Mouse (Mus musculus): ENCODE measurements around the gene Capn15. TPM values are rescaled to one million over a fixed set of nuclear protein-coding genes. Genes with fewer than 3 reads are reported as not detected.

Capn15 gene
- polyA plus RNA-seq, 1 experiment from 2014 or later = 26.0 TPM

DNA sequence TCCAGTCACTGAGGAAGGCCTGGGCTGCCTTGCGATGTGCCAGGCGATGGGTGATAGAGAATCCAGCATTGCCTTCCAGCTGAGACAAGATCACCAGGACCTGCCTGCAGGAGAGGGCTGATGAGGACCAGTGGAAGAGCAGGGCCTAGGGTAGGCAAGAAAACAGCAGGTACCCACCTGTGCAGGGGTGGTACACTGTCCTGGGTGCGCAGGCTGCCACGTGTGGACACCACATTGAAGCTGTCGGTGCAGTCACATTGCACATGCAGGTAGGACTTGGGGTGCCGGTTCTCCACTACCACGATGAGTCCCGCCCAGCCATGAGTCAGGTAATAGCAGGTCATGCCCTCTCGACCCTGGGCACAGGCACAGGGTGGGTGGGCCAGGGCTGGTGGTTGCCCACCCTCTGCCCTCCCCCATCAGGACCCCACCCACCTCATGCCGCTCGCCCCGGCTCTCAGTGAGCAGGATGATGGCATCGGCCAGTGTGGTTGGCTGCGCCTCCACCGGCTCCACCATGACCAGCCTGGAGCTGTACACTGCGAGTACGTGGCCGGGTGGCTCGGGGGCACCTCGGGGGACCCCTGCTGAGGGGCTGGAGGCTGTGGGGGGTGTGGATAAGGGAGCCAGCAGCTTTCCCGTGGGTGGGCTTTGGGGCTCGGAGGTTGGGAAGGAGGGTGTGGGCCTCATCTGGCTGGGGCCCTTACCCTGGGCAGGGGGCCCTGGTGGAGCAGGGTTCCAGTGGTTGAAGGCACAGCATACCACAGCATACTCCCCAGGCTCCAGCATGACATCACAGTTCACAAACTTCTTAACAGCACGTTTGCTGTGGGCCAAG is 25.7 kb downstream of the Capn15 start:
- 88% methylated on average over 23 of the region's 23 CpGs for WGBS
- H3K4me3 ChIP-seq (ENCODE audit: low read length) = no peak overlapping the region
- H3K9ac ChIP-seq (replicated peaks; ENCODE audit: low read length) = no peak overlapping the region
- H3K27ac ChIP-seq (ENCODE audit: low read length) = no peak overlapping the region
- no peaks in the 10 kb centered on the region for H3K4me1 ChIP-seq (ENCODE audit: insufficient read depth, low read length)
- no peaks in the 10 kb centered on the region for H3K9me3 ChIP-seq (ENCODE audit: low read length)
- H3K4me2 ChIP-seq (replicated peaks; ENCODE audit: low read depth, low read length) = no peak overlapping the region
- no peak for ATAC-seq (ENCODE audit: low FRiP score, low TSS enrichment)
- no peaks in the 10 kb centered on the region for H3K27me3 ChIP-seq (ENCODE audit: insufficient read depth, low read length)
- peaks cover 31% of the 10 kb centered on the region; the same call in 1 of the 2 replicates for H3K36me3 ChIP-seq (ENCODE audit: insufficient read depth, low read length)

DNA sequence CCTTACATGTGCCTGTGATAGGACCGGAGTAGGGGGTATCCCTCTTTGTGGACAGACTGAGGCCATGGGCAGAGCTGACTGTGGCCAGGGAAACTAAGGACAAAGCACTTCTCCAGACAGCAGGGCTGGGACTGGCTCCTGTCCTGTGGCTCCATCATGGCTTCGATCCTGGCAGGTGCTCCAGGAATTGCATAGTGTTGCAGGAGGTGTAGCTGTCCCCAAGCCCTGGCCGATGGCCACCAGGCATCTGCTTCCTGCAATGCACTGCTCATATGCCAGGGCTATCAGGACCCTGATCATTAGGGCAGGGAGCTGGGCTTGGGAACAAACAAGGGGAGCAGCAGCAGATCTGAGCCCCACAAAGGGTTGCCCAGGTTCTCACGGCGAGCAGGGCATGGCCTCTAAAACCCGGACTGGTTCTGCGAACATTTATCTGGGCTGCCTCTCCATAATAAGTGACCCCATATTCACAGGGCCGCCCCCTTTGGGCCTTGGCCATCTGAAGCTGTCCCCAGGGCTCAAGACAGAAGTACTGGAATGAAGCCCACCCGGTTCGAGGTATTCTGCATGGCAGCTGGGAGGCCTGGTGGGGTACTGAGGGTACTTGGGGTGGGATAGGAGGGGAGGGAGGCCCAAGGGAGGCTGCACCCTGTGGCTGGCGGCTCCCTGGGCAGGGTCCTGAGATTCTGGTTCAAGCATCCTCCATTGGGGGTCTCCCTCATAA is 26.7 kb downstream of the Capn15 start:
- ATAC-seq (ENCODE audit: low FRiP score, low TSS enrichment) = no peak
- H3K4me1 ChIP-seq (ENCODE audit: insufficient read depth, low read length) = no peaks in the 10 kb centered on the region
- H3K27ac ChIP-seq (ENCODE audit: low read length) = no peak overlapping the region
- no peaks in the 10 kb centered on the region for H3K9me3 ChIP-seq (ENCODE audit: low read length)
- no peak overlapping the region for H3K9ac ChIP-seq (replicated peaks; ENCODE audit: low read length)
- WGBS = 95% methylated on average over 11 of the region's 11 CpGs
- H3K27me3 ChIP-seq (ENCODE audit: insufficient read depth, low read length) = no peaks in the 10 kb centered on the region
- peaks cover 28% of the 10 kb centered on the region; the same call in 1 of the 2 replicates for H3K36me3 ChIP-seq (ENCODE audit: insufficient read depth, low read length)
- H3K4me2 ChIP-seq (replicated peaks; ENCODE audit: low read depth, low read length) = no peak overlapping the region
- no peak overlapping the region for H3K4me3 ChIP-seq (ENCODE audit: low read length)

DNA sequence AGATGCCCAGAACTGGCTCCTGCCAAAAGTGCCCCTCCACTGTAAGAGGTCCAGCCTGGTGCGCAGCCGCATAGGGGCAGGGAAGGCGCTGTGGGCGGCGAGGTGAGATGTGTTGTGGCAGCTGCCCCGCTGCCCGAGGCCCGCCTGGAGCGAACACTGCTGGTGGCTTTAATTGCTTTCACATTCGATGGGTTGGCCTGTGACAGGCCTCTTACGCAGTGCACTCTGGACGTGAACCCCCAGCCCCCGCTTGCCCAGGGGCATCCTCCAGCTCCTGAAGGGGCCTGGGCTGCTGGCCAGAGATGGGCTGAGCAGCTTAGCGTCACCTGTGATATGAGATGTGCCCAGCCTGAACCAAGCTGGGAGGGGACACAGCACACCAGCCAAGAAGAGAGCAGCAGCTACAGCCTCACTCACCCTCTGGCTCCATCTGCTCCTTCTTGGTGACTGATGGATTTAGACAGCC is 28.0 kb downstream of the Capn15 start:
- Histone ChIP-seq H3K27ac (ENCODE audit: low read length) (no peak overlapping the region), H3K4me1 (ENCODE audit: insufficient read depth, low read length) (no peaks in the 10 kb centered on the region), H3K4me2 (replicated peaks; ENCODE audit: low read depth, low read length) (no peak overlapping the region), H3K9me3 (ENCODE audit: low read length) (no peaks in the 10 kb centered on the region), H3K9ac (replicated peaks; ENCODE audit: low read length) (no peak overlapping the region), H3K4me3 (ENCODE audit: low read length) (no peak overlapping the region), H3K27me3 (ENCODE audit: insufficient read depth, low read length) (peaks cover 9% of the 10 kb centered on the region; the same call in 1 of the 2 replicates), H3K36me3 (ENCODE audit: insufficient read depth, low read length) (peaks cover 19% of the 10 kb centered on the region; the same call in 1 of the 2 replicates)
- ATAC-seq (ENCODE audit: low FRiP score, low TSS enrichment) = no peak
- 79% methylated on average over 14 of the region's 14 CpGs for WGBS

DNA sequence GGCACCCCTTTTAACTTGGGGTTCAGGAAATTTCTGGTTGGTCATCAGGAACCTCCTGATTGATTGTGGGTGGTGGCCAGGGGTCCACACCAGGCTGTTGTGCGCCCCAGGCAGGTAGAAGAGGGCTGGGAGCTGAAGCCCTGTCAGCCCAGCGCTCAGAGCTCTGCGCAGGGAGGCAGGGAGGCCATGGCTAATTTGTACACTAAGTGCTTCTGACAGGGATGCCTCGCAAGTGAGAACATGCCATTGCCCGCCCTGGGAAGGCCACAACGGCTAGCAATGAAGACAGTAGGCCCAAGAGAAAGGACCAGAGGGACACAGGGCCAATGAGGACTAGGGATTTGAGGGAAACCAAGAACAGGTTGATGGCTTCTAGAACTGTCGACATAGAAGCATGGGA is 29.0 kb downstream of the Capn15 start:
- no peaks in the 10 kb centered on the region for H3K9me3 ChIP-seq (ENCODE audit: low read length)
- peaks cover 8% of the 10 kb centered on the region; the same call in 1 of the 2 replicates for H3K4me1 ChIP-seq (ENCODE audit: insufficient read depth, low read length)
- peaks cover 17% of the 10 kb centered on the region; the same call in 1 of the 2 replicates for H3K36me3 ChIP-seq (ENCODE audit: insufficient read depth, low read length)
- ATAC-seq (ENCODE audit: low FRiP score, low TSS enrichment) = no peak
- H3K4me2 ChIP-seq (replicated peaks; ENCODE audit: low read depth, low read length) = no peak overlapping the region
- no peak overlapping the region for H3K27ac ChIP-seq (ENCODE audit: low read length)
- no peak overlapping the region for H3K9ac ChIP-seq (replicated peaks; ENCODE audit: low read length)
- WGBS = 82% methylated on average over 7 of the region's 7 CpGs
- H3K27me3 ChIP-seq (ENCODE audit: insufficient read depth, low read length) = peaks cover 19% of the 10 kb centered on the region
- H3K4me3 ChIP-seq (ENCODE audit: low read length) = no peak overlapping the region

DNA sequence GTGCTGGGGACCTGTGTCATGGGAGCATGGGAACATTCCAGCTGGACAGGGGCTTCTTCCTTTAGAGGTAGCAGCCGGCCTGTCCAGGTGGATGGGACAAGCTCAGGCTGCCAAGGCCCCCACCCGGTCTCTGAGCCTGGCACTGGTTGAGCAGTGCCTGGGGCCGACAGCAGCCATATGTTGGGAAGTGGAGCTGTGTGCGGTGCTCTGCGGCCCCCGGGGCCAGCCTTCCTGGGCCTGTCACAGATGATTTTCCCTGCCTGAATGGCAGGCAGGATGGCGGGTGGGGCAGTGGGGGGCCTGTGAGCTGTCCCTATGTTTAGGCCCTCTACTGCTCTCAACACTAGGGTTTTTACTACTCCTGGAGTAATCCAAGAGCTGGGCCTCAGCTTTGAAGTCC is 29.4 kb downstream of the Capn15 start:
- H3K9ac ChIP-seq (replicated peaks; ENCODE audit: low read length) = no peak overlapping the region
- no peak for ATAC-seq (ENCODE audit: low FRiP score, low TSS enrichment)
- no peak overlapping the region for H3K4me3 ChIP-seq (ENCODE audit: low read length)
- no peaks in the 10 kb centered on the region for H3K9me3 ChIP-seq (ENCODE audit: low read length)
- H3K36me3 ChIP-seq (ENCODE audit: insufficient read depth, low read length) = peaks cover 17% of the 10 kb centered on the region; the same call in 1 of the 2 replicates
- H3K27me3 ChIP-seq (ENCODE audit: insufficient read depth, low read length) = peaks cover 23% of the 10 kb centered on the region
- no peak overlapping the region for H3K27ac ChIP-seq (ENCODE audit: low read length)
- 64% methylated on average over 7 of the region's 7 CpGs for WGBS
- H3K4me1 ChIP-seq (ENCODE audit: insufficient read depth, low read length) = peaks cover 8% of the 10 kb centered on the region; the same call in 1 of the 2 replicates
- no peak overlapping the region for H3K4me2 ChIP-seq (replicated peaks; ENCODE audit: low read depth, low read length)

DNA sequence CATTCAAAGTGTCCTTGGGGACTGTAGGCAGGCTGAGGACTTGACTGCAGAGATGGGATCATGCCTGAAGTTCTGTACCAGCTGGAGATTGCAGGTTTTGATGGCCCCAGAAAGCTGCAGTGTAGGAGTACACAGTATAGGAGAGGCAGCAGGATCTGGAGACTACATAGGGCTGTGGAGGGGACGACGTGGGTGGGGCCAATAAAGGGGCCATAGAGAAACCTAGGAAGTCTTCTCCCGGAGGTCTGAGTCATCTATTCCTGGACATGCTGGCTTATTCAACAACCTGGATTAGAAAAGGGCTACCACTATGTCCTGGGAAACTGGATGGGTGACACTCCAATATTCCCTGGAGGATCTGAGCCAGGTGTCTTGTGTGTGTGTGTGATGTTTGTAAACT is 29.9 kb downstream of the Capn15 start:
- ATAC-seq (ENCODE audit: low FRiP score, low TSS enrichment) = no peak
- H3K27ac ChIP-seq (ENCODE audit: low read length) = no peak overlapping the region
- peaks cover 28% of the 10 kb centered on the region for H3K27me3 ChIP-seq (ENCODE audit: insufficient read depth, low read length)
- peaks cover 17% of the 10 kb centered on the region; the same call in 1 of the 2 replicates for H3K36me3 ChIP-seq (ENCODE audit: insufficient read depth, low read length)
- H3K4me3 ChIP-seq (ENCODE audit: low read length) = no peak overlapping the region
- WGBS = 14% methylated on average over 3 of the region's 3 CpGs
- H3K9ac ChIP-seq (replicated peaks; ENCODE audit: low read length) = no peak overlapping the region
- peaks cover 8% of the 10 kb centered on the region; the same call in 1 of the 2 replicates for H3K4me1 ChIP-seq (ENCODE audit: insufficient read depth, low read length)
- no peaks in the 10 kb centered on the region for H3K9me3 ChIP-seq (ENCODE audit: low read length)
- H3K4me2 ChIP-seq (replicated peaks; ENCODE audit: low read depth, low read length) = no peak overlapping the region

DNA sequence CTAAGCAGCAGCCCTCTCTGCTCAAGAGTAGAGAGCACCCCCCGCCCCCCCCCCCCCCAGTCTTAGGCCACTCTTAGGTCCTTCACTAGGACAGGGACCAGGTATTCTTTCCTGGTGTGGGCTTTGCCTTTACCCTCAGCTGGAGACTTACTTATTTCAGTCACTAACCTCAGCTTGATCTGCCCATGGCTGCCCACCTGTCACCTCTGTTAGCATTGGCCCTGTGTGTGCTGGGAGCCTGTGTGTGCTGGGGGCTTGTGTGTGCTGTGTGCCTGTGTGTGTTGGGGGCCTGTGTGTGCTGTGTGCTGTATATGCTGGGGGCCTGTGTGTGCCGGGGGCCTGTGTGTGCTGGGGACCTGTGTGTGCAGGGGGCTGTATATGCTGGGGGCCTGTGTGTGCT is 30.9 kb downstream of the Capn15 start:
- ATAC-seq (ENCODE audit: low FRiP score, low TSS enrichment) = no peak
- Histone ChIP-seq H3K27me3 (ENCODE audit: insufficient read depth, low read length) (peaks cover 36% of the 10 kb centered on the region), H3K4me3 (ENCODE audit: low read length) (no peak overlapping the region), H3K9ac (replicated peaks; ENCODE audit: low read length) (no peak overlapping the region), H3K4me1 (ENCODE audit: insufficient read depth, low read length) (peaks cover 8% of the 10 kb centered on the region; the same call in 1 of the 2 replicates), H3K9me3 (ENCODE audit: low read length) (no peaks in the 10 kb centered on the region), H3K4me2 (replicated peaks; ENCODE audit: low read depth, low read length) (no peak overlapping the region), H3K27ac (ENCODE audit: low read length) (no peak overlapping the region), H3K36me3 (ENCODE audit: insufficient read depth, low read length) (peaks cover 9% of the 10 kb centered on the region; the same call in 1 of the 2 replicates)
- 83% methylated on average over 2 of the region's 2 CpGs for WGBS

DNA sequence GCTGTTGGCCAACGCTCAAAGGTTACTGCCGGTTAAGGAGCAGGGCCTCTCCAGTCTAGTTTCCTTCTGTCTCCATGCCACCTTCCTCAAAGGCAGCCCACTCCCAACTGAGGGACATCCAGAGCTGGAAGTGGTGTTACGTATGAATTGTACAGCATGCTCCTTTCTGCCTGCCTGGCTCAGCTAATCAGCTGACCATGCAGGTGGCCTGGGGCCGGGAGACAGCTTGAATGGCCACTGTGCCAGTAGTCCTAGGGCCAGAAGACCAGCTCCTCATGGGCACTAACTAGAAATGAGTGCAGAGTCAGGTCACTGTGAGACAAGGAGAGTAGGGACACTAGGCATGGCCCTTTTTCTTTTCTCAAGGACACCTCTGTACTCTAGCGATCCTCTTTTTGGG is 32.4 kb downstream of the Capn15 start:
- Histone ChIP-seq H3K4me2 (replicated peaks; ENCODE audit: low read depth, low read length) (0 out of 2 replicates have a peak overlapping the region, but pooled peaks have one; percentile 70), H3K4me1 (ENCODE audit: insufficient read depth, low read length) (peaks cover 8% of the 10 kb centered on the region; the same call in 1 of the 2 replicates), H3K27me3 (ENCODE audit: insufficient read depth, low read length) (peaks cover 36% of the 10 kb centered on the region), H3K9me3 (ENCODE audit: low read length) (no peaks in the 10 kb centered on the region), H3K27ac (ENCODE audit: low read length) (no peak overlapping the region), H3K9ac (replicated peaks; ENCODE audit: low read length) (no peak overlapping the region), H3K4me3 (ENCODE audit: low read length) (no peak overlapping the region), H3K36me3 (ENCODE audit: insufficient read depth, low read length) (peaks cover 3% of the 10 kb centered on the region; the same call in 1 of the 2 replicates)
- ATAC-seq (ENCODE audit: low FRiP score, low TSS enrichment) = no peak
- 75% methylated on average over 5 of the region's 5 CpGs for WGBS

DNA sequence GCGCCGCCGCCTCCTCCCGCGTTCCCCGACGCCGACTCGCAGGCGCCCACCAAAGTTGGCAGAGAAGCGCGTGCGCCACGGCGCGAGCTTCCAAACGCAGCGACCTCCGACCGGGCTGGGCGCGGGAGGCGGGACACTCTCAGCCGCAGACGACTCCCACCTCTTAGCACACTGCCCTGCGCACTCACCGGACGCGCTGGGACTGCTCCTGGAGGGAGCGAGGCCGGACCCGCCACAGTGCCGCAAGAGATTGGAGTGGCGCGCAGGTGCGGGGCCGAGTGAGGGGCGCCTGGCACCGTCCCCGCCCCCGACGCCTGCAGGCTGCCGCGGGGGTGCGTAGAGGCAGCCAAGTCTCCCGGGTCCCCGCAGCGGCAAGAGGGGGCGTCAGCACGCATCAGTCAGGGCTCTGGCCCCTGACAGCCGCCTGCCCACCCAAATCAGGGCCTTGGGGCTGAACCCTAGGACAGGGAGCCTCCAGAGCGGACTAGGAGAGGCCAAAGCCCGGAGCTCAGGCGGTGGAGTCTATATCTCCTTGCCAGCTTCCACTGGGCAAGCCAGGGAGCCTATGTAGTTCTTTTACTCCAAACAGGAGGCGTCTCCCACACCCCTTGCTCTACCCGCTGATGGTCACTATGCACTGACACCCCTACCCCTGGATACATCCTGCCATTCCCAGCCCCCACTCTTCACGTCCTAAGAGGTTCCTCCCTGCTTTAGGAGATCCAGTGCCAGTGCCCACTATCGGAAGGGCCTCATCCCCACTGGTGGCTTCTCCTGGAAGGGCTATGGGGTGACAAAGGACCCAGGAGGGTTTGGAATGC is 33.6 kb downstream of the Capn15 start, which contains the start of gene A930017K11Rik:
Gene A930017K11Rik (minus strand): TSS at position 763 of the 821 bp plus-strand sequence.
- WGBS = 1% methylated on average over 58 of the region's 58 CpGs
- H3K9ac ChIP-seq (replicated peaks; ENCODE audit: low read length) = peak within 1 kb of the TSS; percentile 69

More for the DNA sequence above, 33.6 kb downstream of the Capn15 start, which contains the start of gene A930017K11Rik:
- Histone ChIP-seq H3K4me3 (ENCODE audit: low read length) (peak within 1 kb of the TSS; percentile 55), H3K27ac (ENCODE audit: low read length) (peak within 1 kb of the TSS; percentile 75), H3K4me2 (replicated peaks; ENCODE audit: low read depth, low read length) (peak within 1 kb of the TSS; percentile 70), H3K36me3 (ENCODE audit: insufficient read depth, low read length) (no peaks in the 10 kb centered on the region), H3K27me3 (ENCODE audit: insufficient read depth, low read length) (peaks cover 36% of the 10 kb centered on the region), H3K9me3 (ENCODE audit: low read length) (no peaks in the 10 kb centered on the region), H3K4me1 (ENCODE audit: insufficient read depth, low read length) (peaks cover 8% of the 10 kb centered on the region; the same call in 1 of the 2 replicates)
- ATAC-seq (ENCODE audit: low FRiP score, low TSS enrichment) = peak; percentile 47; the same call in 1 of the 2 replicates

Data from kidney, embryonic 16.5 days (tissue).